Mouse (Mus musculus): ENCODE results near the gene Eml6. TPM values are rescaled to one million over a fixed set of nuclear protein-coding genes. Genes with fewer than 3 reads are reported as not detected.
A peak's percentile ranks its signal among the peaks of the same experiment; 100 is the strongest.

Eml6 gene
- polyA plus RNA-seq, 1 experiment from 2014 or later, result 0.48 TPM

DNA sequence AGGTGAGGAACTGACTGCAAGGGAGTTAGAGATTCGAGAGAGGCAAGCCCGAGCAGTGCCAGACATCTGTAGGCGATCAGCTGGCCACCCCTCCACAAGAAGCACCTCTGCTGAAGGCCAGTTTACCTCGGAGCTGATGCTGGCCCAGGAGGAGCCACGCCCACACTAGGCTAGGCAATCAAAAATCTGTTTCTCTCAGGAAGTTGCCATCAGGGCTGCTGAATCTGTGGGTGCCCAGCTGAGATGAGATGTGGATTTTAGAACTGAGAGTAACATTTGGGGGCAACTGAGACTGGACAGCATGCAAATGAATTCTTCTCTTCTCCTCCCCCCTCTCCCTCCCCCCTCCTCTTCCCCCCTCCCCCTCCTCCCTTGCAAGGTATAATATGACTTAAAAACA lies 238.4 kb downstream of the Eml6 start:
- Histone ChIP-seq H3K27me3 (replicated peaks; ENCODE audit: control insufficient read depth, insufficient read depth, low read length) (no peaks in the 10 kb centered on the region), H3K4me2 (ENCODE audit: low read depth, low read length) (no peak overlapping the region), H3K4me1 (ENCODE audit: control insufficient read depth, insufficient read depth, low read length) (no peaks in the 10 kb centered on the region), H3K27ac (ENCODE audit: low read length) (no peak overlapping the region), H3K4me3 (ENCODE audit: low read length) (no peak overlapping the region), H3K36me3 (ENCODE audit: control insufficient read depth, insufficient read depth, low read length) (no peaks in the 10 kb centered on the region), H3K9ac (ENCODE audit: low read depth, low read length) (no peak overlapping the region), H3K9me3 (ENCODE audit: control insufficient read depth, low read length) (no peaks in the 10 kb centered on the region)
- no peak for ATAC-seq
- 15% methylated on average over 5 of the region's 5 CpGs for WGBS

DNA sequence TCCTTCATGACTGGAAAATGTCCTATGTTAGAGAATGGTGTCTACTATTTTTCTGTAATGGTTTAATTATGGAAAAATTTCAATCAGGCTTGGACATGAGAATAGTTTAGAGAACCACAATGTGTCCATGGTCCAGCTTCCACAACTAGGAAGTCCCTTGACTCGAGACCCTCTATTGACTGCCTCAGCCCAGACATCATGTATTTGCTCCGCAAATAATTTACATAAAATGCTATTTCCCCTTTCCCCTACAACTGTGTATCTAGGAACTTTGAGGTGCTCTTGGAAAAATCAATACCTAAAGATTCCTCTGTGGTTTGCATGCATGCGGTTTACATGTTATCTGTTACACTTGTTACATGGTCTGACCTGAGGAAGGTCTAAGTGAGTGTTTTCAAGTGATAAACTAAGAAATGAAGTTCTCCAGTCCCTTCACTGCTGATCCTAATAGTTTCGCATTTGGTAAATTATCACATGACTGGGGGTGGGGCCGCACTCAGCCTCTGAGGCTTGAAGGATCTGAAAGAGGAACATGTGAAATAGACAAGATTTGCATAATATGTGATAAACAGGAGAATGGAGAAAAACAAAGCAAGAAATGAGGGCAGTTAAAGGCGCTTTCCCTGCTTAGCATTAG lies 239.1 kb downstream of the Eml6 start:
- Histone ChIP-seq H3K4me2 (ENCODE audit: low read depth, low read length) (no peak overlapping the region), H3K9me3 (ENCODE audit: control insufficient read depth, low read length) (no peaks in the 10 kb centered on the region), H3K36me3 (ENCODE audit: control insufficient read depth, insufficient read depth, low read length) (no peaks in the 10 kb centered on the region), H3K9ac (ENCODE audit: low read depth, low read length) (no peak overlapping the region), H3K4me1 (ENCODE audit: control insufficient read depth, insufficient read depth, low read length) (no peaks in the 10 kb centered on the region), H3K4me3 (ENCODE audit: low read length) (no peak overlapping the region), H3K27ac (ENCODE audit: low read length) (no peak overlapping the region), H3K27me3 (replicated peaks; ENCODE audit: control insufficient read depth, insufficient read depth, low read length) (no peaks in the 10 kb centered on the region)
- 84% methylated on average over 6 of the region's 6 CpGs for WGBS
- ATAC-seq, result no peak

DNA sequence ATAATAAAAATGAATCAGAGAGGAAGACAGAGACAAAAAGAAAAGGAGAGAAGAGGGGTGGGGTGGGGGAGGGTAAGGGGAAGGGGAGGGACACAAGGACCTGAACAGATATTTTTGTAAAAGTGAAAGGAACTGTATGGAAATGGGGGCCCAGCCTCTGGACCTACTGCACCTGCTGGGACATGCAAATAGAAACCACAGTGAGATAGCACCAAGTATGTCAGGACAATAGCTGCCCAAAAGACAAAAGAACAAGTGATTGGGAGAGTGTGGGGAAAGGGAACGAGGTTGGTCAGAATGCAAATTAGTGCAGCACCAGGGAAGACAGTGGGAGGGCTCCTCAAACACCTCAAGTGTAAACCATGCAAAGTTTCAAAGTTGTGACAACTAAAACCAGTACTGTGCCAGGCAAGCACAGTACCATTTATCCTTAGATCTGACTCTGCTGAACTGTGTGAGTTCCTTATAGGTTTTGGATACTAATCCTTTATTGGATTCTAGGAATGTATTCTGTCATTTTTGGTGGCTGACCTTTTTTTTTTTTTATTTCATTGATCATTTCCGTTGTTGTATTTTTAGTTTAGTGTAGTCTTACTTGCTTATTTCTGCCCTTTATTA lies 246.3 kb downstream of the Eml6 start:
- Histone ChIP-seq H3K27me3 (replicated peaks; ENCODE audit: control insufficient read depth, insufficient read depth, low read length) (no peaks in the 10 kb centered on the region), H3K36me3 (ENCODE audit: control insufficient read depth, insufficient read depth, low read length) (no peaks in the 10 kb centered on the region), H3K27ac (ENCODE audit: low read length) (no peak overlapping the region), H3K4me1 (ENCODE audit: control insufficient read depth, insufficient read depth, low read length) (no peaks in the 10 kb centered on the region), H3K9ac (ENCODE audit: low read depth, low read length) (no peak overlapping the region), H3K9me3 (ENCODE audit: control insufficient read depth, low read length) (no peaks in the 10 kb centered on the region), H3K4me2 (ENCODE audit: low read depth, low read length) (no peak overlapping the region), H3K4me3 (ENCODE audit: low read length) (no peak overlapping the region)
- 61% methylated on average over 2 of the region's 2 CpGs for WGBS
- ATAC-seq, result no peak

DNA sequence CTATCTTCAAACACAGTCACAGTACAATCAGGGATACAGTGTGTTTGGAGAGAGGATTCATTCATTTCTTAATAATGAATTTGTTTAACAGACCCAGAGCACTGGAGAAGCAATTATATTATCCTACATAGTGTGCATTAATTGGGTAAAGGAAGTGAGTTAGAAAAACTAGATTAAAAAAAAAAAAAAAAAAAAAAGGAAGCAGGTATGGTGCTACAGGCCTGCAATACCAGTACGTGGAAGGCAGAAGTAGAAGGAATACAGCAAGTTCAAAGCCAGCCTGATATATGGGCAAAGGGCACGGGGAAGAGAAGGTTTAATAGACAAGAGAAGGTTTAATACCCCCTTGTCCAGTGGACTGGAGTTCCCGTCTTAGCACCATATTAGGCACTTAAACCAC lies 246.9 kb downstream of the Eml6 start:
- no peak overlapping the region for H3K4me3 ChIP-seq (ENCODE audit: low read length)
- H3K4me1 ChIP-seq (ENCODE audit: control insufficient read depth, insufficient read depth, low read length), result no peaks in the 10 kb centered on the region
- no peak for ATAC-seq
- H3K9ac ChIP-seq (ENCODE audit: low read depth, low read length), result no peak overlapping the region
- H3K27me3 ChIP-seq (replicated peaks; ENCODE audit: control insufficient read depth, insufficient read depth, low read length), result no peaks in the 10 kb centered on the region
- H3K4me2 ChIP-seq (ENCODE audit: low read depth, low read length), result no peak overlapping the region
- no peak overlapping the region for H3K27ac ChIP-seq (ENCODE audit: low read length)
- no peaks in the 10 kb centered on the region for H3K9me3 ChIP-seq (ENCODE audit: control insufficient read depth, low read length)
- WGBS, result 65% methylated on average over 3 of the region's 3 CpGs
- H3K36me3 ChIP-seq (ENCODE audit: control insufficient read depth, insufficient read depth, low read length), result no peaks in the 10 kb centered on the region

DNA sequence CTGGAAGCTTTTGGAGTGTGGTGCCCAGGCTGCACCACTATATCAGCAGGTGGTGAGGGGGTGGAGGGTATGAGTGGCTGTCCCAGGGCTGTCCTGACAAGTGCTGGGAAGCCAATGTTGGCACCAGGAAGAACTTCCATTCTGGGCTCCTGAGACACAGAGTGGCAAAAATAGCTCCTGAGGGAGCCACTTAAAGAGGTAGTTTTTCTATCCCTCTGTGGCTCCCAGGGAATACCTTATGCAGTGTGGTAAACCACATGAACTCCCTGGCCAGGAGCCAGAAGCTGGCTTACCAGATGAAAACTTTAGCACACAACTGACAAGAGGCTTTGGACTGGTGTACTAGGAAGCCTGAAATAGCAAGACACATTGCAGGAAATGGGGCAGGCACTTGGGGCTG lies 247.9 kb downstream of the Eml6 start:
- H3K4me2 ChIP-seq (ENCODE audit: low read depth, low read length), result no peak overlapping the region
- no peak overlapping the region for H3K9ac ChIP-seq (ENCODE audit: low read depth, low read length)
- H3K4me1 ChIP-seq (ENCODE audit: control insufficient read depth, insufficient read depth, low read length), result no peaks in the 10 kb centered on the region
- no peaks in the 10 kb centered on the region for H3K27me3 ChIP-seq (replicated peaks; ENCODE audit: control insufficient read depth, insufficient read depth, low read length)
- no peaks in the 10 kb centered on the region for H3K9me3 ChIP-seq (ENCODE audit: control insufficient read depth, low read length)
- no peak for ATAC-seq
- H3K27ac ChIP-seq (ENCODE audit: low read length), result no peak overlapping the region
- no peak overlapping the region for H3K4me3 ChIP-seq (ENCODE audit: low read length)
- H3K36me3 ChIP-seq (ENCODE audit: control insufficient read depth, insufficient read depth, low read length), result no peaks in the 10 kb centered on the region

DNA sequence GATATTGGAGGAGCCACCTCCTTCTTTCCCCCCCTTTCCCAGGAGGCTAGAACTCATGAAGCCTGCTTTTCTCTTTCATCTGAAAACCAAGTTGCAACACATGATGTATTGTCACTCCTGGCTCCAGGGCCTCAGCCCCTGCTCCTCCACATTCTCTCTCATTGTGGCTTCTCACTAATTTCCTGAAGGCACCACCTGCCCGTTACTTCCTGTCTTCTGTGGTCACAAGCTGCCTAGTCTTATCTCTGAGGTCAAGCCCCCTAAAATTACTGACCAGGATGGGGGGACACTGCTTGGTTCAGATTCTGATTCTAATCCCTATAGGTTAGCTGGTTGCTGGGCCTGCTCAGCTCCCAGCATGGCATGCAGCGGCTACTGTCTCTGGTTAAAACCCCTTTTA lies 251.1 kb downstream of the Eml6 start:
- H3K4me2 ChIP-seq (ENCODE audit: low read depth, low read length), result no peak overlapping the region
- H3K4me1 ChIP-seq (ENCODE audit: control insufficient read depth, insufficient read depth, low read length), result no peaks in the 10 kb centered on the region; the same call in 1 of the 2 replicates
- no peak overlapping the region for H3K27ac ChIP-seq (ENCODE audit: low read length)
- no peaks in the 10 kb centered on the region for H3K27me3 ChIP-seq (replicated peaks; ENCODE audit: control insufficient read depth, insufficient read depth, low read length)
- H3K36me3 ChIP-seq (ENCODE audit: control insufficient read depth, insufficient read depth, low read length), result no peaks in the 10 kb centered on the region
- no peak overlapping the region for H3K9ac ChIP-seq (ENCODE audit: low read depth, low read length)
- no peak overlapping the region for H3K4me3 ChIP-seq (ENCODE audit: low read length)
- ATAC-seq, result no peak
- WGBS, result 75% methylated on average over 2 of the region's 2 CpGs
- no peaks in the 10 kb centered on the region for H3K9me3 ChIP-seq (ENCODE audit: control insufficient read depth, low read length)

DNA sequence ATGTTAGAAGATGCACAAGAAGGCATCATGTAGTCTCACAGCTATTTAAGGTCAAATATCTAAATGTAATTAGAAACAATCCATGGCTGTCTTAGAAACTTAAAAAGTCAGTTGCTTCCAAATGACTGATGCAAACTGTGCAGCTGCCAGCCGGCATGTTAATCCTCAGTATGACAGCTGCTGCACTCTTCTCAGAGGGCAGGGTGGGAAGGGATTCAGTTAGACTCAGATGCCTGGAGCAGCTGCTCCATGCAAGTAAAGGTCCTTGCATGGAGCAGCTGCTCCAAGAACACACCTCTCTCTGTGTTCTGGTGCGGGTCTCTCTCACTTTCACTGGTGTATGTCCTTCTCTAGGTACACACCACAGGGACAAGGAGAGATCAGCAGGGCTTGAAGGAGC lies 251.5 kb downstream of the Eml6 start:
- Histone ChIP-seq H3K4me2 (ENCODE audit: low read depth, low read length) (no peak overlapping the region), H3K36me3 (ENCODE audit: control insufficient read depth, insufficient read depth, low read length) (no peaks in the 10 kb centered on the region), H3K9me3 (ENCODE audit: control insufficient read depth, low read length) (no peaks in the 10 kb centered on the region), H3K9ac (ENCODE audit: low read depth, low read length) (no peak overlapping the region), H3K4me3 (ENCODE audit: low read length) (no peak overlapping the region), H3K27me3 (replicated peaks; ENCODE audit: control insufficient read depth, insufficient read depth, low read length) (no peaks in the 10 kb centered on the region), H3K4me1 (ENCODE audit: control insufficient read depth, insufficient read depth, low read length) (no peaks in the 10 kb centered on the region; the same call in 1 of the 2 replicates), H3K27ac (ENCODE audit: low read length) (no peak overlapping the region)
- ATAC-seq, result no peak
- WGBS, result 46% methylated on average over 2 of the region's 2 CpGs

DNA sequence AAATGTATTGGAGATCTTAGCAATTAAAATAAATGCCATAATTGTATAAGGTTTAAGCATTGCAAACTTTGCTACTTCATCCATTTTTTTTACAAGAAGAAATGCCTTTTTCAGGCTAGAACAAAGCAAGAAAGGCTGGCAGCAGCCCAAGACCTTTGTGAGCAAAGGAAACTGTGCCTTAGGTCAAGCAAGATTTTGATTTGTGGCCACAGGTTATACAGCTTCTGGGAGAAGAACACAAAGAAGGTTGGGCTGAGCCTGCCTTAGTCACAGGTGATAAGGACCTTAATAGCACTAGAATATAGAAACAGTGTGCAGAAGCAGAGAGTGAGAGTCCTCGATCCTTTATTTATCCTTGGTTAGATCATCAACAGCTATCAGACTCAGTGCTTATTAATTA lies 253.6 kb downstream of the Eml6 start:
- WGBS, result 68% methylated on average over 1 of the region's 1 CpGs
- ATAC-seq, result peak; percentile 84
- Histone ChIP-seq H3K36me3 (ENCODE audit: control insufficient read depth, insufficient read depth, low read length) (no peaks in the 10 kb centered on the region), H3K27me3 (replicated peaks; ENCODE audit: control insufficient read depth, insufficient read depth, low read length) (no peaks in the 10 kb centered on the region), H3K4me2 (ENCODE audit: low read depth, low read length) (no peak overlapping the region), H3K4me1 (ENCODE audit: control insufficient read depth, insufficient read depth, low read length) (no peaks in the 10 kb centered on the region; the same call in 1 of the 2 replicates), H3K9me3 (ENCODE audit: control insufficient read depth, low read length) (no peaks in the 10 kb centered on the region), H3K27ac (ENCODE audit: low read length) (no peak overlapping the region), H3K4me3 (ENCODE audit: low read length) (no peak overlapping the region), H3K9ac (ENCODE audit: low read depth, low read length) (no peak overlapping the region)

DNA sequence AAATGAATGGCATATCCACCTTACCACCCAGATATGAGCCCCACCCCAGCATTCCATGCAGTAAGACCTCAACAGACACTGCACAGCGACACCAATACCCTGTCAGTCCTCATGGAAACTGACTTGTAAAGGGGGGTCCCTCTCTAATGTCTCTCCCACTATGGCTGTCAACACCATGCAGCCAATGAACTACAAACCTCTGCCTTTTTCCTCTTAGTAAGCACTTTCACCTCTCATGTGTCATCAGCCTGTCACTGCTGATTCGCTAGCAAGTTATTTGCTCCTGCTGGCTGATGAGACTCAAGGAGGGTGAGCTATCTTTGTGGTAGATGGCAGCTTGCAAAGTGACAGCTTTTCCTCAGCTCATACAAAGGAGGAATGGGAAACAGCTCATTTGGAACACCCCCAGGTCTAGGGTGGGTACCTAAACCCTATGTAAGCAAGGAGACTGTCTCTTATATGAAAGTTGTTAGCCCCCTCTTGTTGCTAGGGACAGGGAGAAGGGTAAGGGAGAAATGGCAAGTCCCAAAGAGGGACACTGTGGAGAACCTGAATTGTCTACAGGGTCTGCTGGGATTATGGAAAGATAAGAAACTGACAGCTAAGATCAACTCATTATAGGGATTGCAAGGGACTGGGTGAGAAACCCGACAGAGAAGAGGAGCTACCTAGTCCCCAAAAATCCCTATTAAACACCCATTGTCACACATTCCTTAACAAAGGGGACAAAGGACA lies 255.0 kb downstream of the Eml6 start:
- Histone ChIP-seq H3K4me3 (ENCODE audit: low read length) (no peak overlapping the region), H3K9me3 (ENCODE audit: control insufficient read depth, low read length) (no peaks in the 10 kb centered on the region), H3K27me3 (replicated peaks; ENCODE audit: control insufficient read depth, insufficient read depth, low read length) (no peaks in the 10 kb centered on the region), H3K9ac (ENCODE audit: low read depth, low read length) (no peak overlapping the region), H3K36me3 (ENCODE audit: control insufficient read depth, insufficient read depth, low read length) (no peaks in the 10 kb centered on the region), H3K4me2 (ENCODE audit: low read depth, low read length) (no peak overlapping the region), H3K4me1 (ENCODE audit: control insufficient read depth, insufficient read depth, low read length) (no peaks in the 10 kb centered on the region; the same call in 1 of the 2 replicates), H3K27ac (ENCODE audit: low read length) (no peak overlapping the region)
- WGBS, result 77% methylated on average over 3 of the region's 3 CpGs
- no peak for ATAC-seq

Data from intestine, embryonic 16.5 days (tissue).